Mouse (Mus musculus): ENCODE measurements around the gene Cachd1.

DNA sequence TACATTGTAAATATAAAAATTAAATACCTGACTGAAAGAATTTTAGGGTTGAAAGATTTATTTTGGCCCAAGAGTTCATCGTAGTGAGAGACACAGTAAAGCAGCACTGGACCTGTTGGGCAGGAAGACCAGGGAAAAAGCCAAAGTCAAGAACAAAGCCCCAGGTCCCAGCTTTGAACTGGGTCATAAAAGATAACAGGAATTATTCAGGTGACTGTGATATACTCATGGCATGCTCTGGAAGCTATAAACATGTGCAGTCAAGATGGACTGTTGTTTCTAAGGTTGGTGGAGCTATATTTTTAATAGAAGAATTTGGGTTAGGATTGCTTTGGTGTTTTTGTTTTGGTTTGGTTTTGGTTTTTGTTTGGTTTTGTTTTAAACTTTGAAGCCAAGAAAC is 148.7 kb downstream of the Cachd1 start:
- no peak for TF ChIP-seq CTCF (IDR thresholded peaks at IDR 0.05; ENCODE audit: low read depth)
- no peak for TF ChIP-seq EP300 (IDR thresholded peaks at IDR 0.05; ENCODE audit: low read depth)

Data from liver, postnatal 0 days (tissue).